8 mouse cellular contexts compared by ENCODE assay signal in the genomic region with DNA sequence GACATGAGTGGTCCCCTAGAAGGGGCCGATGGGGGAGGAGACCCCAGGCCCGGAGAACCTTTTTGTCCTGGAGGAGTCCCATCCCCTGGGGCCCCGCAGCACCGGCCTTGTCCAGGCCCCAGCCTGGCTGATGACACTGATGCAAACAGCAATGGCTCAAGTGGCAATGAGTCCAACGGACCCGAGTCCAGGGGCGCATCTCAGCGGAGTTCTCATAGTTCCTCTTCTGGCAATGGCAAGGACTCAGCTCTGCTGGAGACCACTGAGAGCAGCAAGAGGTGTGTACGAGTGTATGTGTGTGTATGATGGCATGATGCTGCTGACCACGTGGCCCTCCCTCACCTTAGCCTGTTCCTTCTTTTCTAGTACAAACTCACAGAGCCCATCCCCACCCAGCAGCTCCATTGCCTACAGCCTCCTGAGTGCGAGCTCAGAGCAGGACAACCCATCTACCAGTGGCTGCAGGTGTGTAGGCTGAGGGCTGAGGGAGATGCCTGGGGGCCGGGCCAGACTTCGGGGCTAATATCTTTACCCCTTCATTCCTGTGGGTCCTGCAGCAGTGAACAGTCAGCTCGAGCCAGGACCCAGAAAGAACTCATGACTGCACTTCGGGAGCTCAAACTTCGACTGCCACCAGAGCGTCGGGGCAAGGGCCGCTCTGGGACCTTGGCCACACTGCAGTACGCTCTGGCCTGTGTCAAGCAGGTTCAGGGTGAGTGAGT. TPM values are rescaled to one million over a fixed set of nuclear protein-coding genes. Genes with fewer than 3 reads are reported as not detected.
A peak's percentile ranks its signal among the peaks of the same experiment; 100 is the strongest.
DNase-seq lines count a peak whose midpoint lies in the region; ATAC-seq and TF ChIP-seq lines count a peak whose summit lies in the region.

No protein-coding gene starts in this region.

- H3K4me3 ChIP-seq in E14TG2a.4 (replicated peaks; ENCODE audit: low read length) = peak overlapping the region; percentile 87
- H3K4me3 ChIP-seq in embryonic facial prominence, embryonic 13.5 days = peak overlapping the region; percentile 58
- peak overlapping the region; percentile 58; the same call in 1 of the 2 replicates for H3K4me3 ChIP-seq in intestine, embryonic 15.5 days (replicated peaks)
- H3K4me3 ChIP-seq in neural tube, embryonic 15.5 days (replicated peaks) = peak overlapping the region; percentile 58

- no peaks in the 10 kb centered on the region for H3K9me3 ChIP-seq in E14TG2a.4 (ENCODE audit: low read length)
- H3K9me3 ChIP-seq in embryonic facial prominence, embryonic 13.5 days = no peaks in the 10 kb centered on the region
- H3K9me3 ChIP-seq in intestine, embryonic 15.5 days = no peaks in the 10 kb centered on the region
- H3K9me3 ChIP-seq in neural tube, embryonic 15.5 days (replicated peaks) = no peaks in the 10 kb centered on the region

- H3K36me3 ChIP-seq in E14TG2a.4 (ENCODE audit: insufficient read depth, low read length) = peaks cover 55% of the 10 kb centered on the region
- peaks cover 54% of the 10 kb centered on the region for H3K36me3 ChIP-seq in embryonic facial prominence, embryonic 13.5 days
- peaks cover 50% of the 10 kb centered on the region for H3K36me3 ChIP-seq in intestine, embryonic 15.5 days
- peaks cover 50% of the 10 kb centered on the region for H3K36me3 ChIP-seq in neural tube, embryonic 15.5 days

- no peaks in the 10 kb centered on the region for H3K27me3 ChIP-seq in E14TG2a.4 (ENCODE audit: insufficient read depth, low read length)
- no peaks in the 10 kb centered on the region for H3K27me3 ChIP-seq in embryonic facial prominence, embryonic 13.5 days
- no peaks in the 10 kb centered on the region for H3K27me3 ChIP-seq in intestine, embryonic 15.5 days (replicated peaks)
- no peaks in the 10 kb centered on the region for H3K27me3 ChIP-seq in neural tube, embryonic 15.5 days (replicated peaks)

- peak overlapping the region; percentile 94; the same call in 1 of the 2 replicates for H3K27ac ChIP-seq in embryonic facial prominence, embryonic 13.5 days
- 0 out of 2 replicates have a peak overlapping the region, but pooled peaks have one; percentile 93 for H3K27ac ChIP-seq in intestine, embryonic 15.5 days
- H3K27ac ChIP-seq in neural tube, embryonic 15.5 days (replicated peaks) = no peak overlapping the region

- no peak for ATAC-seq in embryonic facial prominence, embryonic 13.5 days (ENCODE audit: insufficient number of reproducible peaks, insufficient read depth, low FRiP score, low TSS enrichment, low read depth)
- no peak for ATAC-seq in intestine, embryonic 15.5 days
- no peak for ATAC-seq in neural tube, embryonic 15.5 days (ENCODE audit: low FRiP score)

- 93% methylated on average over 20 of the region's 20 CpGs for WGBS in embryonic facial prominence, embryonic 13.5 days
- 91% methylated on average over 20 of the region's 20 CpGs for WGBS in intestine, embryonic 15.5 days
- WGBS in neural tube, embryonic 15.5 days = 91% methylated on average over 20 of the region's 20 CpGs

- H3K4me1 ChIP-seq in E14TG2a.4 (replicated peaks; ENCODE audit: low read depth, low read length) = peaks cover 56% of the 10 kb centered on the region
- peaks cover 45% of the 10 kb centered on the region for H3K4me1 ChIP-seq in embryonic facial prominence, embryonic 13.5 days
- H3K4me1 ChIP-seq in intestine, embryonic 15.5 days (replicated peaks) = peaks cover 44% of the 10 kb centered on the region
- H3K4me1 ChIP-seq in neural tube, embryonic 15.5 days = peaks cover 53% of the 10 kb centered on the region

- peak; percentile 43 for DNase-seq in kidney, adult 9 months
- no peak for DNase-seq in kidney, postnatal 14 days
- DNase-seq in spleen, postnatal 14 days (ENCODE audit: low spot score in 2 of 2) = no peak
- DNase-seq in thymus, postnatal 10 days (ENCODE audit: low spot score in 2 of 2) = no peak

- no peak for TF ChIP-seq CTCF in E14TG2a.4 (conservative IDR thresholded peaks at IDR 0.05; ENCODE audit: low read length)

- H3K4me2 ChIP-seq in embryonic facial prominence, embryonic 13.5 days = peak overlapping the region; percentile 98
- peak overlapping the region; percentile 86; the same call in 1 of the 2 replicates for H3K4me2 ChIP-seq in intestine, embryonic 15.5 days (replicated peaks)
- peak overlapping the region; percentile 95 for H3K4me2 ChIP-seq in neural tube, embryonic 15.5 days

- peak overlapping the region; percentile 78 for H3K9ac ChIP-seq in embryonic facial prominence, embryonic 13.5 days
- H3K9ac ChIP-seq in intestine, embryonic 15.5 days = peak overlapping the region; percentile 32
- H3K9ac ChIP-seq in neural tube, embryonic 15.5 days (replicated peaks) = peak overlapping the region; percentile 72

RNA-seq across cellular contexts. Expression of gene Per1, which starts 5.8 kb away (rescaled TPM):
- 11.1 and 11.5 TPM in 2 replicates for polyA plus RNA-seq in embryonic facial prominence, embryonic 13.5 days (2015; fragmentation: Nextera tagmentation; extraction: Ambion mirVana)
- 11.9 and 15.6 TPM in 2 replicates for polyA plus RNA-seq in intestine, embryonic 15.5 days (2015; fragmentation: Nextera tagmentation; extraction: Ambion mirVana)
- 10.0 and 11.9 TPM in 2 replicates for polyA plus RNA-seq in neural tube, embryonic 15.5 days (2015; fragmentation: Nextera tagmentation; extraction: Ambion mirVana)

RNA-seq across cellular contexts. Expression of gene Vamp2, which starts 12.5 kb away (rescaled TPM):
- 91.5 and 101 TPM in 2 replicates for polyA plus RNA-seq in embryonic facial prominence, embryonic 13.5 days (2015; fragmentation: Nextera tagmentation; extraction: Ambion mirVana)
- polyA plus RNA-seq in intestine, embryonic 15.5 days (2015; fragmentation: Nextera tagmentation; extraction: Ambion mirVana) = 61.8 and 64.2 TPM in 2 replicates
- 347 and 355 TPM in 2 replicates for polyA plus RNA-seq in neural tube, embryonic 15.5 days (2015; fragmentation: Nextera tagmentation; extraction: Ambion mirVana)

RNA-seq across cellular contexts. Expression of gene Hes7, which starts 19.4 kb away (rescaled TPM):
- polyA plus RNA-seq in embryonic facial prominence, embryonic 13.5 days (2015; fragmentation: Nextera tagmentation; extraction: Ambion mirVana) = 0.44 and 0.47 TPM in 2 replicates
- polyA plus RNA-seq in intestine, embryonic 15.5 days (2015; fragmentation: Nextera tagmentation; extraction: Ambion mirVana) = 0.62 and 0.70 TPM in 2 replicates
- polyA plus RNA-seq in neural tube, embryonic 15.5 days (2015; fragmentation: Nextera tagmentation; extraction: Ambion mirVana) = 0.68 and 1.0 TPM in 2 replicates

RNA-seq across cellular contexts. Expression of gene 9130213A22Rik, which starts 21.6 kb away (rescaled TPM):
- polyA plus RNA-seq in embryonic facial prominence, embryonic 13.5 days (2015; fragmentation: Nextera tagmentation; extraction: Ambion mirVana) = 0.13 and 0.17 TPM in 2 replicates
- 0.29 and 0.34 TPM in 2 replicates for polyA plus RNA-seq in intestine, embryonic 15.5 days (2015; fragmentation: Nextera tagmentation; extraction: Ambion mirVana)
- 0.63 TPM in 2 replicates for polyA plus RNA-seq in neural tube, embryonic 15.5 days (2015; fragmentation: Nextera tagmentation; extraction: Ambion mirVana)

RNA-seq across cellular contexts. Expression of gene Aloxe3, which starts 24.9 kb away (rescaled TPM):
- polyA plus RNA-seq in embryonic facial prominence, embryonic 13.5 days (2015; fragmentation: Nextera tagmentation; extraction: Ambion mirVana) = 1.1 TPM in 2 replicates
- 0.19 and 0.29 TPM in 2 replicates for polyA plus RNA-seq in intestine, embryonic 15.5 days (2015; fragmentation: Nextera tagmentation; extraction: Ambion mirVana)
- polyA plus RNA-seq in neural tube, embryonic 15.5 days (2015; fragmentation: Nextera tagmentation; extraction: Ambion mirVana) = 4.3 and 6.1 TPM in 2 replicates
